Mouse (Mus musculus) erythroblast, embryonic 14.5 days (primary cell): ENCODE data around the gene Atad2b. TPM values are rescaled to one million over a fixed set of nuclear protein-coding genes. Genes with fewer than 3 reads are reported as not detected.
"Not testable (repeated sequence)": the region's sequence is repeated elsewhere in the genome, so short reads cannot be mapped to it uniquely, and the experiment has no call there.

Experiments used
- H3K27me3 ChIP-seq: 2 replicates; pipeline ENCODE4 v1.6.1; 2012; ENCODE audit warnings: inconsistent platforms; ENCODE audit not compliant: control insufficient read depth
- H3K36me3 ChIP-seq: 2 replicates; pipeline ENCODE4 v1.6.1; 2012; ENCODE audit warnings: mild to moderate bottlenecking, inconsistent platforms; ENCODE audit not compliant: control insufficient read depth
- H3K4me1 ChIP-seq: 2 replicates; pipeline ENCODE4 v1.6.1; 2012; ENCODE audit warnings: inconsistent platforms; ENCODE audit not compliant: control insufficient read depth
- H3K4me3 ChIP-seq: replicated peaks from 2 replicates; pipeline ENCODE3; 2012; ENCODE audit warnings: moderate library complexity, mild to moderate bottlenecking, inconsistent platforms
- H3K9me3 ChIP-seq: 2 replicates; pipeline ENCODE4 v1.6.1; 2012; ENCODE audit warnings: low read length, inconsistent platforms, mixed read lengths; ENCODE audit not compliant: control insufficient read depth
- GATA1 ChIP-seq: IDR thresholded peaks from 2 replicates; pipeline ENCODE4 v1.6.1; 2012; ENCODE audit warnings: low read length, inconsistent platforms, mixed read lengths
- TAL1 ChIP-seq: IDR thresholded peaks from 3 replicates; pipeline ENCODE4 v1.6.1; 2012; ENCODE audit warnings: low read length, inconsistent platforms, mixed read lengths
- polyA plus RNA-seq: library from polyadenylated mRNA; stranded (reverse); fragments of >175 nt; gene quantifications from 2 replicates; pipeline ENCODE4 v1.2.3, GENCODE M21; 2012

The Atad2b gene
- polyA plus RNA-seq, 1 experiment: 0.65 TPM

DNA sequence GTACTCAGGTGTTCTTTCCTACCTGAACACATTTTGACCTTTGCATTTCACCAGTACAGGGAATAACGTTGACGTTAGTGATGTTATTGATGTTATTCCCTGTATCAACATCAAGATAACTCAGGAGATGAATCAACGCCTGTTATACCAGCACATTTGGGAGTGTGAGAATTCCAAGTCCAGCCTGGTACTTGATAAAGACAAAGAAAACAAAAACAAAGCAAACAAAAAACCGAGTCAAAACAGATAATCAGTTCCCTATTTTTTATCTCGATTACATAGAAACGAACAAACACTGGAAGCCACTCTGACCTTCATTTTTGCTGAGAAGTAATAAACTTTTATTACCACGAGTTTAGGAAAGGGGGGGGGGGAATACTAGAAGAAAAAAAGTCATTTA lies 10.7 kb upstream of the Atad2b start:
- Histone ChIP-seq H3K9me3 (no peaks in the 10 kb centered on the region), H3K4me3 (peak overlapping the region; percentile 93), H3K27me3 (no peaks in the 10 kb centered on the region), H3K4me1 (peaks cover 42% of the 10 kb centered on the region), H3K36me3 (peaks cover 39% of the 10 kb centered on the region)
- no peak for TF ChIP-seq GATA1
- TF ChIP-seq TAL1: no peak

DNA sequence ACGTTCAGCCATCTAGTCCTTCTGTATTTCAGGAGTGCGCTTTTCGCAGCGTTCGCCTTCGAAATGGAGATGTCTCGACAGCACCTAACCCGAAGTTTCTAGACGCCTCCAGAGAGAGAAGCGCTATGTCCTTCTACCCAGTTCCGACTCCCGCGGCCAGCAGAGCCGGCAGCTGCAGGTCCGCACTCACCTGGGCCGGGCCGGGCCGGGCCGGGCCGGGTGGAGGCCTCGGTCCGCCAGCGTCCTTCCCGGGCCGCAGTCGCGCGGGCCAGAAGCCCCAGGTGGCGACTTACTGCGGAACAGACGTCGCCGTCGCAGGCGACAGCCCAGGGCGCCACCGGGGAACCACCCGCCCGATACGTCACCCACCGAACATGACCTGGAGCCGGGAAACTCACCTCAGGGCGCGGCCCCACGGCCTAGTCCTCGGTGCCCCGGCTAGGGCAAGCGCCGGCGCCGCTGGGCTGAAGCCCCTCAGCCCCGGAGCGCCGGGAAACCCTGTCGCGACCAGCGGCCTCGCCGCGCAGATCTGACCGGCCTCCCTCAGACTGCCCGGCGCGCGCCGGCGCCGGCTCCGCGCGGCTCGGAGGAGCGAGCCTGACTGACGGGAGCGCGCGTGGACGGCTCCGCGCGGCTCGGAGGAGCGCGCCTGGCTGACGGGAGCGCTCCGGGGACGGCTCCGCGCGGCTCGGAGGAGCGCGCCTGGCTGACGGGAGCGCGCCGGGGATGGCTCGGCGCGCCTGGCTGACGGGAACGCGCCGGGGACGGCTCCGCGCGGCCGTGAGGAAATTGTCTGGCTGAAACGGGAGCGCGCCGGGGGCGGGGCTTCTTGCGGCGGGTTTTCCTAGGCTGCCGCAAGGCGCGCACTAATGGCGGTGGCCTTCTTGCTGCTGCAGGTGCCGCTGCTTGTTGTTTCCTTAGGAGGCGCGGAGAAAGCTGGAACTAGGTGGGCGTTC lies 9.9 kb upstream of the Atad2b start, which contains the start of gene Ubxn2a:
Ubxn2a (minus strand) TSS at position 755 of the 956 bp plus-strand sequence.
- Histone ChIP-seq H3K36me3 (peaks cover 32% of the 10 kb centered on the region), H3K4me1 (peaks cover 42% of the 10 kb centered on the region), H3K4me3 (peak within 1 kb of the TSS; percentile 93), H3K27me3 (no peaks in the 10 kb centered on the region), H3K9me3 (no peaks in the 10 kb centered on the region)
- TF ChIP-seq TAL1: no peak
- TF ChIP-seq GATA1: no peak

DNA sequence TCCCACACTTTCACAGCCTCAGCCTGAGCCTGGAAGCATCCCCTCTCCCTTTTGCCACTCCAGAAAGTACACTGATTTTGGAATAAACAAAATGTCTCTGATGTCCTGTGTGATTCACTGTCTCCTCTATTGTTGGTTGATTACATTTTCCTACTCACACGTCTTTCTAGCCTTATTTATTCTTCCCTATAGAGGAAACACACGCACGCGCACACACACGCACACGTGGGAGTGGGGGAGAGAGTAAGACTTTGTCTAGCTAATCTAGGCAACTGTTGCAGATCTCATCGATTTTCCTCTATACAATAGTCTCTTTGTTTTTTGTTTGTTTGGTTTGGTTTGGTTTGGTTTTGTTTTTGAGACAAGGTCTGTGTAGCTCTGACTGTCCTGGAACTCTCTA lies 8.8 kb upstream of the Atad2b start:
- peaks cover 21% of the 10 kb centered on the region for H3K36me3 ChIP-seq

DNA sequence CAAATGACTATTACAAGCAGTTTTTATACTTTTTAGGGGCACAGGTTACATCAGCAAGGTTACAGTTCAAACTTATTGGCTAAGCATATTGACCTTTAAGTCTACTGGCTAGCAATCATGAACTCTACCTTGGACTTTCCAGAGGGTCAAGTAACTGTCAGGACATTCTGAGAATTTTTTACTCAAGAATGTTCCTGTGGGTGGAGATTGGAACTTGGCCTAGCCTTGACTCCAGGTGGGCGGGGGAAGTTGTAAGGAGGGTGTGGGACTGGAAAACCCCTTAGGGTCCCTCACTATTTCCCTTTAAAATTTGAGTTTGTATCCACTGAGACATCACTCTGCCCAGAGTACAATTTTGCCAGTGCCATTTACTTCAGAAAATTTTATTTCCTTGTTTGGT lies 6.7 kb upstream of the Atad2b start:
- H3K4me1 ChIP-seq: peaks cover 22% of the 10 kb centered on the region
- H3K36me3 ChIP-seq, H3K27me3 ChIP-seq, H3K4me3 ChIP-seq, H3K9me3 ChIP-seq: not testable (repeated sequence)

More for the DNA sequence above, 8.8 kb upstream of the Atad2b start:
- TF ChIP-seq TAL1: no peak
- no peak for TF ChIP-seq GATA1
- Histone ChIP-seq H3K27me3 (no peaks in the 10 kb centered on the region), H3K4me1 (peaks cover 36% of the 10 kb centered on the region), H3K4me3 (peak overlapping the region; percentile 93), H3K9me3 (no peaks in the 10 kb centered on the region)

DNA sequence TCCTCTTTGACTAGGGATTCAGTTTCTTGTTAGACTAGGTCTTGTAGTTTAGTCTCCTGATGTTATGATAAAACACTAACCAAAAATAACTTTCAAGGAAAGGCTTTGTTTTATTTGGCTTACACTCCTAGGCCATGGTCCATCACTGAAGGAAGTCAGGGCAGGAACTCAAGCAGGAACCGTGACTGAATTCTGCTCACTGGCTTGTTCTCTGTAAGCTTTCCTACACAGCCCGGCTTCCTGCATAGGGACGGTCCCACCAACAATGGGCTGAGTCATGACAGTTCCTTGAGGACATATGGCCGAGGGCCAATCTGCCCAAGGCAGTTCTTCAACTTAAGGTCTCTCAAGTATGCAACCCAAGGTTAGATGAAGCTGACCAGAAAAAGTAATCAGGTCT lies 5.4 kb upstream of the Atad2b start:
- Histone ChIP-seq H3K36me3 (no peaks in the 10 kb centered on the region), H3K4me3 (no peak overlapping the region), H3K4me1 (peaks cover 16% of the 10 kb centered on the region), H3K27me3 (no peaks in the 10 kb centered on the region; the same call in 1 of the 2 replicates), H3K9me3 (no peaks in the 10 kb centered on the region)
- TF ChIP-seq TAL1 (no peak), GATA1 (no peak)

DNA sequence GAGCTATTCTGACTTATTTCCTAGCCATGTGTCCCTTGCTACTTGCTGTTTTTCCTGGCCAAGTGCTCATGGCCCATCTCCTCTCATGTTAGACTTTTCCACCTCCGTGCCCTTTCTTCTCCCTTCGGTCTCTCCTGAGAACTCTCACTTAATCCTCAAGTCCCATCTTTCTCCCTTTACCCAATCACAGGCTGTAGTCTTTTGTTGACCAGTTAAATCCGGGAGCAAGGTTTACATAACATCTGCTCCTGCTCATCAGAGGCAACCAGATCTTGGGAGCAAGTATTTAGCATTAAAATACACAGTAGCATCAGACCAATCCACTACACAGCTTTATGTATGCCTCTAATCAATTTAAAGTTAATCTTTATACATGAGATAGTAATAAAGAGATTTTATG lies 2.7 kb upstream of the Atad2b start:
- TF ChIP-seq TAL1 (no peak), GATA1 (no peak)

DNA sequence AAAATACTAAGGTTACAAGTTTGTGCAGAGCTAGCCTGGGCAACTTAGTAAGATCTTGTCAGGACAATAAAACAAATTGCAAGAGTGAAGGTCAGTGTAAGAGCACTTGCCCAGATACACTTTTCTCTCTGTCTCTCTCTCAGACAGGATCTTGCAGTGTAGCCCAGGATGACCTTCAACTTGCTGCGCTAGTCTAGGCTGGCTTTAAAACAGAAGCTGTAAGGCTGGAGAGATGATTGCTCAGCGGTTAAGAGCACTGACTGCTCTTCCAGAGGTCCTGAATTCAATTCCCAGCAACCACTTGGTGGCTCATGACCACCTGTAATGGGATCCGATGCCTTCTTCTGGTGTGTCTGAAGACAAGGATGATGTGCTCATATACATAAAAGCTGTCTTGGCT lies 2.2 kb upstream of the Atad2b start:
- H3K36me3 ChIP-seq: no peaks in the 10 kb centered on the region
- no peak overlapping the region for H3K4me3 ChIP-seq
- no peaks in the 10 kb centered on the region for H3K9me3 ChIP-seq
- TF ChIP-seq TAL1 (no peak), GATA1 (no peak)
- peaks cover 15% of the 10 kb centered on the region for H3K4me1 ChIP-seq
- H3K27me3 ChIP-seq: no peaks in the 10 kb centered on the region; the same call in 1 of the 2 replicates

More for the DNA sequence above, 2.7 kb upstream of the Atad2b start:
- no peak overlapping the region for H3K4me3 ChIP-seq
- peaks cover 10% of the 10 kb centered on the region for H3K4me1 ChIP-seq
- no peaks in the 10 kb centered on the region; the same call in 1 of the 2 replicates for H3K27me3 ChIP-seq
- no peaks in the 10 kb centered on the region for H3K36me3 ChIP-seq
- no peaks in the 10 kb centered on the region for H3K9me3 ChIP-seq

DNA sequence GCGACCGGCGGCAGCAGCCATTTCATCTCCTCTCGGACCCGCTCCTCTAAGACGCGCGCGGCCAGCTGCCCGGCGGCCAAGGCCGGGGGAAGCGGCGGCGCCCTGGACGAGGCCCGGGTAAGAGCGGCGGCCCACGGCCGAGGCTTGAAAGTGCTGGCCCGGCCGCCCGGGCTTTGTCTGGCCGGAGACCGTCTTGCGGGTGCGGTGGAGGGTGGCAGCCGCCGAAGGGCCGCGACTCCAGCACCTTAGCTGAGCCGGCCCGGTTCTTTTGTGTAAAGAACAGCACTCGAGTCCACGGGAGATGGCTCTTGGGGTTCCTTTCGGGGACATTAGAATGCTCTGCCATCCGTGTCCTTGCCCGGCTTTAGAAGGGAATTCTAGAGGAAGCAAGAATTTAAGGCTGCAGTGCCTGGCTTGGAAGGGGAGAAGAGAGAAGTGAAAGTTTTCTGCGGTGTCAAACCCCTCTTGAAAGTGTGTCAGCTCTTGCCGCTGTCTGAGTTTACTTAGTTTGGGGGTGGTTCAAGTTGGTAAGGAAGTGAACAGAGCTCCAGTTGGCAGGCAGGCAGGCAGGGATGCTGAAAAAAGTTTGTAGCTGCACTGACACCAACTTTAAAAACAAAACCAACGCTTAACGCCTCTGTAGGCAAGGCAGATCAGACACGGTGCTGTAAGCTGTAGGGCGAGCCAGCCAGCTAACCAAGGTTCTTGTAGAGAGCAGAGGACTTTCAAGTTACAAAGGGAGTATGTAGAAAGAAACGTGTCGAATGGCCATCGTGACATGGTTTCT lies 845 bp downstream of the Atad2b start:
- H3K4me1 ChIP-seq: peaks cover 31% of the 10 kb centered on the region
- H3K36me3 ChIP-seq: peaks cover 8% of the 10 kb centered on the region
- no peaks in the 10 kb centered on the region; the same call in 1 of the 2 replicates for H3K27me3 ChIP-seq
- TF ChIP-seq TAL1: no peak
- peak overlapping the region; percentile 88 for H3K4me3 ChIP-seq
- no peaks in the 10 kb centered on the region for H3K9me3 ChIP-seq

DNA sequence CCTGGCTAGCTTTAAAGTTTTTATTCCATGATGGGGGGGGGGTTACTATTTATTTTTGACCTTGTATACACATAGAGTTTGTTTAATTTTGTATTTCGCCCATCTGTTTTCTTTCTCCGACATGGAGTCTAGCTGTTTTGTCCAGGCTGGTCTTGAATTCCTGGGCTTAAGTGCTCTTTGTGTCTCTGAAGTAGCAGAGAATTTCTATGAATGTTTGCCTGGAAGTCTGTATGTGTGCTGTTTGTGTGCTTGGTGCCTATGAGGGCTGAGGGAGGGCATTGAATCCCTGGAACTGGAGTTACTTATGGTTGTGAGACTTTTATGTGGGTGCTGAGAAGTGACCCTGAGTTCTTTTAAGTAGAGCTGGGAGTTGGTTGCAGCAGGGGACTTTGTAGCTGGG lies 11.0 kb downstream of the Atad2b start:
- no peaks in the 10 kb centered on the region for H3K27me3 ChIP-seq
- H3K4me1 ChIP-seq: peaks cover 20% of the 10 kb centered on the region
- TF ChIP-seq TAL1: no peak
- H3K36me3 ChIP-seq: peaks cover 30% of the 10 kb centered on the region
- H3K9me3 ChIP-seq: no peaks in the 10 kb centered on the region
- no peak overlapping the region for H3K4me3 ChIP-seq
